Mouse (Mus musculus) MEL (cell line): ENCODE results near the gene Rhob. TPM values are rescaled to one million over a fixed set of nuclear protein-coding genes. Genes with fewer than 3 reads are reported as not detected.

ENCODE experiments used
- DNase-seq: peaks from one replicate; pipeline ENCODE4 v3.0.0; 2011; ENCODE audit warnings: low read depth, low spot score
- H3K27ac ChIP-seq: 2 replicates; pipeline ENCODE4 v1.5.1; 2012; ENCODE audit warnings: low read depth, mild to moderate bottlenecking, control low read depth, low read length, moderate library complexity; ENCODE audit not compliant: control insufficient read depth
- H3K27me3 ChIP-seq, 2 experiments: fragments of 150-350 bp in 1 of 2; sonication (generic) in 1 of 2; 2 replicates each; pipeline ENCODE4 v1.6.1; 2012; ENCODE audit warnings: low read length in 2 of 2, mild to moderate bottlenecking in 2 of 2, improper control_type of control experiment in 1 of 2, moderate library complexity in 1 of 2; ENCODE audit not compliant: insufficient read depth in 2 of 2, control insufficient read depth in 1 of 2
- H3K36me3 ChIP-seq, 2 experiments: 2 replicates each; pipeline ENCODE4 v1.6.1; 2012 to 2014; ENCODE audit warnings: low read length in 2 of 2, improper control_type of control experiment in 1 of 2, inconsistent platforms in 1 of 2, mild to moderate bottlenecking in 1 of 2; ENCODE audit not compliant: insufficient read depth in 2 of 2, control insufficient read depth in 1 of 2
- H3K4me1 ChIP-seq, 2 experiments: fragments of 150-350 bp in 1 of 2; sonication (generic) in 1 of 2; 2 replicates each; pipeline ENCODE4 v1.6.1; 2012; ENCODE audit warnings: low read length in 2 of 2, improper control_type of control experiment in 1 of 2, mild to moderate bottlenecking in 1 of 2; ENCODE audit not compliant: insufficient read depth in 2 of 2, control insufficient read depth in 1 of 2
- H3K4me3 ChIP-seq, 2 experiments: fragments of 150-350 bp in 1 of 2; sonication (generic) in 1 of 2; 2 replicates each; pipeline ENCODE4 v1.5.1; 2012; ENCODE audit warnings: low read depth in 2 of 2, low read length in 2 of 2, mild to moderate bottlenecking in 2 of 2, moderate library complexity in 2 of 2, control low read depth in 1 of 2, improper control_type of control experiment in 1 of 2; ENCODE audit not compliant: control insufficient read depth in 1 of 2, insufficient read depth in 1 of 2
- H3K79me2 ChIP-seq: 2 replicates; pipeline ENCODE4 v1.6.1; 2012; ENCODE audit warnings: mild to moderate bottlenecking, low read length, moderate library complexity; ENCODE audit not compliant: control insufficient read depth, poor library complexity, insufficient read depth
- H3K9ac ChIP-seq: 2 replicates; pipeline ENCODE4 v1.6.1; 2012; ENCODE audit warnings: low read depth, mild to moderate bottlenecking, control low read depth, low read length, moderate library complexity; ENCODE audit not compliant: control insufficient read depth, poor library complexity, severe bottlenecking
- H3K9me3 ChIP-seq: fragments of 150-350 bp; sonication (generic); replicated peaks from 2 replicates; pipeline ENCODE4 v1.6.1; 2012; ENCODE audit warnings: mild to moderate bottlenecking, low read length, improper control_type of control experiment, moderate library complexity; ENCODE audit not compliant: insufficient read depth
- CTCF ChIP-seq, 3 experiments: IDR thresholded peaks in 2 of 3; conservative IDR thresholded peaks in 1 of 3; 2 replicates each; pipeline ENCODE4 v1.5.1; 2011 to 2012; ENCODE audit warnings: low read length in 3 of 3, low read depth in 2 of 3, mild to moderate bottlenecking in 2 of 3, improper control_type of control experiment in 1 of 3, inconsistent platforms in 1 of 3, mixed read lengths in 1 of 3, moderate library complexity in 1 of 3; ENCODE audit not compliant: control insufficient read depth in 1 of 3, insufficient read depth in 1 of 3, poor library complexity in 1 of 3, severe bottlenecking in 1 of 3
- E2F4 ChIP-seq: IDR thresholded peaks from 2 replicates; pipeline ENCODE4 v1.6.1; 2011; ENCODE audit warnings: low read depth, low read length, improper control_type of control experiment, borderline replicate concordance
- ETS1 ChIP-seq: IDR thresholded peaks from 2 replicates; pipeline ENCODE4 v1.6.1; 2012; ENCODE audit warnings: low read depth, mild to moderate bottlenecking, inconsistent platforms, low read length, improper control_type of control experiment, moderate library complexity
- GABPA ChIP-seq: IDR thresholded peaks from 2 replicates; pipeline ENCODE4 v1.6.1; 2012; ENCODE audit warnings: low read depth, mild to moderate bottlenecking, inconsistent platforms, low read length, improper control_type of control experiment, moderate library complexity
- HCFC1 ChIP-seq: IDR thresholded peaks from 2 replicates; pipeline ENCODE4 v1.6.1; 2012; ENCODE audit warnings: low read depth, mild to moderate bottlenecking, inconsistent platforms, low read length, improper control_type of control experiment, moderate library complexity
- MAX ChIP-seq: IDR thresholded peaks from 2 replicates; pipeline ENCODE4 v1.6.1; 2011; ENCODE audit warnings: low read length, improper control_type of control experiment
- MYC ChIP-seq: IDR thresholded peaks from 2 replicates; pipeline ENCODE4 v1.6.1; 2011; ENCODE audit warnings: low read depth, mild to moderate bottlenecking, low read length, improper control_type of control experiment, moderate library complexity
- NELFE ChIP-seq: IDR thresholded peaks from 2 replicates; pipeline ENCODE4 v1.6.1; 2011; ENCODE audit warnings: low read depth, low read length, improper control_type of control experiment
- POLR2A ChIP-seq, 2 experiments: IDR thresholded peaks; 2 replicates each; pipeline ENCODE4 v1.6.1; 2011 to 2012; ENCODE audit warnings: low read length in 2 of 2, mild to moderate bottlenecking in 2 of 2, control low read depth in 1 of 2, improper control_type of control experiment in 1 of 2, low read depth in 1 of 2, moderate library complexity in 1 of 2; ENCODE audit not compliant: control insufficient read depth in 1 of 2, insufficient read depth in 1 of 2, poor library complexity in 1 of 2
- RAD21 ChIP-seq: IDR thresholded peaks from 2 replicates; pipeline ENCODE4 v1.6.1; 2011; ENCODE audit warnings: mild to moderate bottlenecking, low read depth, low read length, improper control_type of control experiment
- RCOR1 ChIP-seq: IDR thresholded peaks from 2 replicates; pipeline ENCODE4 v1.6.1; 2012; ENCODE audit warnings: low read depth, mild to moderate bottlenecking, inconsistent platforms, low read length, improper control_type of control experiment
- TBP ChIP-seq: IDR thresholded peaks from 2 replicates; pipeline ENCODE4 v1.8.0; 2011; ENCODE audit warnings: low read depth, low read length, improper control_type of control experiment
- TCF12 ChIP-seq: IDR thresholded peaks from 2 replicates; pipeline ENCODE4 v1.6.1; 2014; ENCODE audit warnings: low read depth, mild to moderate bottlenecking, inconsistent platforms, low read length, improper control_type of control experiment, moderate library complexity
- USF1 ChIP-seq: IDR thresholded peaks from 2 replicates; pipeline ENCODE4 v1.6.1; 2014; ENCODE audit warnings: low read depth, mild to moderate bottlenecking, inconsistent platforms, low read length, improper control_type of control experiment, moderate library complexity
- ZC3H11A ChIP-seq: IDR thresholded peaks from 2 replicates; pipeline ENCODE4 v1.6.1; 2012; ENCODE audit warnings: low read depth, mild to moderate bottlenecking, inconsistent platforms, low read length, improper control_type of control experiment
- ZKSCAN1 ChIP-seq: IDR thresholded peaks from 2 replicates; pipeline ENCODE4 v1.6.1; 2012; ENCODE audit warnings: low read depth, mild to moderate bottlenecking, inconsistent platforms, low read length, improper control_type of control experiment, moderate library complexity
- ZNF384 ChIP-seq: IDR thresholded peaks from 2 replicates; pipeline ENCODE4 v1.6.1; 2012; ENCODE audit warnings: low read depth, mild to moderate bottlenecking, inconsistent platforms, low read length, improper control_type of control experiment
- polyA plus RNA-seq, 2 experiments: library from polyadenylated mRNA; stranded (reverse) in 1 of 2; unstranded in 1 of 2; fragments of >175 nt in 1 of 2; fragments of >200 nt in 1 of 2; gene quantifications; 2 replicates each; pipeline versions ENCODE4 v1.2.1 to v1.2.4; 2012; ENCODE audit warnings: low replicate concordance in 2 of 2, low read depth in 1 of 2; ENCODE audit not compliant: insufficient read length in 2 of 2, insufficient read depth in 1 of 2, missing spikeins in 1 of 2
- total RNA-seq: library from RNA; depleted of rRNA; stranded (reverse); fragments of 300-350 nt; gene quantifications from 2 replicates; pipeline ENCODE4 v1.2.3, GENCODE M21; 2012

Gene Rhob
- total and polyA plus RNA-seq, 3 experiments: 1.8 to 6.0 TPM; not detected in 1

GRCm38 (mm10) chr12:8506954-8507707, 7.3 kb upstream of the Rhob start:
- no peaks in the 10 kb centered on the region; a peak in 1 of 4 replicates for H3K4me1 ChIP-seq
- no peaks in the 10 kb centered on the region for H3K9me3 ChIP-seq
- no peak overlapping the region for H3K27ac ChIP-seq
- no peak overlapping the region for H3K4me3 ChIP-seq
- TF ChIP-seq NELFE: no peak
- no peak for TF ChIP-seq RAD21
- no peak for TF ChIP-seq ZKSCAN1
- no peak for TF ChIP-seq USF1
- TF ChIP-seq RCOR1: no peak
- TF ChIP-seq ZNF384: no peak
- H3K36me3 ChIP-seq: no peaks in the 10 kb centered on the region
- peaks cover 4% of the 10 kb centered on the region in 2 experiments; a peak in 3 of 4 replicates for H3K27me3 ChIP-seq
- DNase-seq: no peak
- no peak overlapping the region for H3K9ac ChIP-seq
- H3K79me2 ChIP-seq: no peaks in the 10 kb centered on the region

GRCm38 (mm10) chr12:8504131-8504530, 4.3 kb upstream of the Rhob start:
- TF ChIP-seq TCF12 (no peak), HCFC1 (no peak), MAX (no peak), ZC3H11A (no peak), E2F4 (no peak), CTCF (IDR thresholded peaks at IDR 0.05 in 2 of 3, conservative IDR thresholded peaks at IDR 0.05 in 1 of 3; ENCODE audit: control insufficient read depth in 1 of 3, insufficient read depth in 1 of 3, low read depth in 2 of 3, low read length in 3 of 3, poor library complexity in 1 of 3, severe bottlenecking in 1 of 3) (no peak), RCOR1 (no peak), RAD21 (no peak), GABPA (no peak), MYC (no peak), TBP (no peak), ETS1 (no peak), POLR2A (IDR thresholded peaks at IDR 0.05; ENCODE audit: control insufficient read depth in 1 of 2, insufficient read depth in 1 of 2, low read depth in 1 of 2, low read length in 2 of 2, poor library complexity in 1 of 2) (no peak)
- DNase-seq: no peak
- Histone ChIP-seq H3K27ac (no peak overlapping the region), H3K27me3 (peaks cover 0 to 1% of the 10 kb centered on the region in 2 experiments; a peak in 1 of 4 replicates), H3K79me2 (no peaks in the 10 kb centered on the region; the same call in 1 of the 2 replicates), H3K4me1 (peaks cover 2 to 15% of the 10 kb centered on the region in 2 experiments), H3K36me3 (no peaks in the 10 kb centered on the region; a peak in 1 of 4 replicates), H3K4me3 (no peak overlapping the region), H3K9ac (no peak overlapping the region), H3K9me3 (no peaks in the 10 kb centered on the region)
